Mouse (Mus musculus) lung, adult 2 months (tissue): ENCODE measurements around the gene Tnip2.

Experiments used
- CTCF ChIP-seq: fragments of 200-500 bp; IDR thresholded peaks from 2 replicates; pipeline ENCODE4 v1.5.1; 2011; ENCODE audit warnings: mild to moderate bottlenecking, low read length, control low read depth; ENCODE audit not compliant: insufficient read depth
- POLR2A ChIP-seq: fragments of 200-500 bp; IDR thresholded peaks from 2 replicates; pipeline ENCODE4 v1.6.1; 2011; ENCODE audit warnings: low read depth, mild to moderate bottlenecking, control low read depth, low read length, borderline replicate concordance; ENCODE audit errors: extremely low read depth

GRCm38 (mm10) chr5:34521337-34521736 lies 7.5 kb upstream of the Tnip2 start:
- TF ChIP-seq CTCF (no peak), POLR2A (no peak)
